24 mouse cellular contexts compared by ENCODE assay signal in genomic region chr14:22058729-22059128, GRCm38 (mm10). TPM values are rescaled to one million over a fixed set of nuclear protein-coding genes. Genes with fewer than 3 reads are reported as not detected.
DNase-seq lines count a peak whose midpoint lies in the region.
"Had no signal": no experiment of that assay in that cellular context is flagged by ENCODE, and none has a peak within 500 bp of the region (broad histone marks: within the 10 kb centered on the region; RNA-seq: fewer than 3 reads in every experiment).

No protein-coding gene starts in this region.

- H3K36me3 ChIP-seq in embryonic facial prominence, embryonic 10.5 days (replicated peaks): no peaks in the 10 kb centered on the region
- H3K36me3 ChIP-seq: embryonic facial prominence, embryonic 12.5 days; forebrain, embryonic 15.5 days; G1E had no signal

- DNase-seq in ES-CJ7 (ENCODE audit: low read depth, low spot score) (peak; percentile 69), R1 (ENCODE audit: low read depth, low spot score) (peak; percentile 74), ZHBTc4 (ENCODE audit: low read depth, low spot score) (peak; percentile 82)
- no peak for DNase-seq in embryonic facial prominence, embryonic 10.5 days (ENCODE audit: low spot score)
- no peak for DNase-seq in cerebellum, postnatal 10 days
- DNase-seq: adrenal gland, adult 2 months; adrenal gland, postnatal 10 days; adrenal gland, postnatal 25 days; B cell, adult 2 months; cerebellum, adult 11-12 months; cerebellum, adult 2 months; cerebellum, adult 9-10 months; cerebellum, postnatal 14 days; cerebellum, postnatal 36 days; embryo, embryonic 11 days; forebrain, postnatal 0 days had no signal

- H3K27me3 ChIP-seq in embryonic facial prominence, embryonic 10.5 days (replicated peaks; ENCODE audit: low read depth, poor library complexity, severe bottlenecking): 0 out of 2 replicates have a peak, but pooled peaks cover 12% of the 10 kb centered on the region
- H3K27me3 ChIP-seq: CH12.LX; embryonic facial prominence, embryonic 12.5 days had no signal

- 69% methylated on average over 1 of the region's 1 CpGs for WGBS in embryonic facial prominence, embryonic 10.5 days

- H3K4me1 ChIP-seq in embryonic facial prominence, embryonic 10.5 days: peaks cover 23% of the 10 kb centered on the region

- H3K27ac ChIP-seq in embryonic facial prominence, embryonic 10.5 days (replicated peaks): no peak overlapping the region
- H3K27ac ChIP-seq: embryonic facial prominence, embryonic 12.5 days; forebrain, embryonic 13.5 days; forebrain, embryonic 15.5 days had no signal

- H3K9me3 ChIP-seq in embryonic facial prominence, embryonic 10.5 days: no peaks in the 10 kb centered on the region
- H3K9me3 ChIP-seq: embryonic facial prominence, embryonic 12.5 days; forebrain, embryonic 13.5 days; forebrain, embryonic 15.5 days; G1E had no signal

- H3K4me3 ChIP-seq in embryonic facial prominence, embryonic 10.5 days: no peak overlapping the region
- H3K4me3 ChIP-seq: embryonic facial prominence, embryonic 12.5 days; forebrain, embryonic 13.5 days; forebrain, embryonic 15.5 days had no signal

RNA-seq across cellular contexts. Expression of gene Lrmda, which starts 39.2 kb away (rescaled TPM):
- 0.85 and 0.88 TPM in 2 replicates for polyA plus RNA-seq in embryonic facial prominence, embryonic 10.5 days (2016; fragmentation: Nextera tagmentation; extraction: Ambion mirVana)
- polyA plus RNA-seq: brain, embryonic 14.5 days; CD4-positive, CD25-positive, alpha-beta regulatory T cell, adult 4 months; forebrain, embryonic 11.5 days; forebrain, embryonic 13.5 days; G1E had no signal

Comparison
In these comparisons a context has a peak if more than half of its experiments do, and no peak if none do; other contexts are left out.
1. DNase-seq: peak in ES-CJ7 (single experiment), R1 (single experiment) and ZHBTc4 (single experiment); none in embryonic facial prominence, embryonic 10.5 days (single experiment) and cerebellum, postnatal 10 days (0 of 2).